Mouse (Mus musculus) limb, embryonic 13.5 days (tissue): ENCODE measurements around the gene Ipo9. TPM values are rescaled to one million over a fixed set of nuclear protein-coding genes. Genes with fewer than 3 reads are reported as not detected.

ENCODE experiments used
- ATAC-seq: fragments of 200-750 bp; cut with Nextera tagmentation; 2 replicates; pipeline ENCODE4 v1.8.0; 2017; ENCODE audit warnings: low read depth, moderate number of reproducible peaks, moderate TSS enrichment; ENCODE audit not compliant: low FRiP score
- H3K27ac ChIP-seq: fragments of 300-500 bp; sonication (generic); 2 replicates; pipeline ENCODE4 v1.5.1; 2015; ENCODE audit warnings: inconsistent platforms, mild to moderate bottlenecking, moderate library complexity
- H3K27me3 ChIP-seq: fragments of 300-500 bp; sonication (generic); 2 replicates; pipeline ENCODE4 v1.6.1; 2015; ENCODE audit warnings: mild to moderate bottlenecking, inconsistent platforms
- H3K36me3 ChIP-seq: fragments of 300-500 bp; sonication (generic); 2 replicates; pipeline ENCODE4 v1.6.1; 2015; ENCODE audit warnings: inconsistent platforms, mild to moderate bottlenecking, moderate library complexity
- H3K4me1 ChIP-seq: fragments of 300-500 bp; sonication (generic); 2 replicates; pipeline ENCODE4 v1.6.1; 2015; ENCODE audit warnings: inconsistent platforms
- H3K4me2 ChIP-seq: fragments of 300-500 bp; sonication (generic); replicated peaks from 2 replicates; pipeline ENCODE4 v1.6.1; 2015; ENCODE audit warnings: inconsistent platforms, mild to moderate bottlenecking, moderate library complexity
- H3K4me3 ChIP-seq: fragments of 300-500 bp; sonication (generic); 2 replicates; pipeline ENCODE4 v1.5.1; 2015; ENCODE audit warnings: moderate library complexity, mild to moderate bottlenecking, inconsistent platforms
- H3K9ac ChIP-seq: fragments of 300-500 bp; sonication (generic); 2 replicates; pipeline ENCODE4 v1.6.1; 2015; ENCODE audit warnings: mild to moderate bottlenecking, inconsistent platforms
- H3K9me3 ChIP-seq: fragments of 300-500 bp; sonication (generic); 2 replicates; pipeline ENCODE4 v1.6.1; 2016; ENCODE audit warnings: inconsistent platforms
- WGBS: fragments of 180-500 bp; shearing (Covaris S2); methylation state at CpG from one replicate; pipeline ENCODE4 v1.1.7; 2015; 5-methylcytosine and 5-hydroxymethylcytosine counted together
- polyA plus RNA-seq: library from polyadenylated mRNA; unstranded; fragments of >200 nt; fragmentation: Nextera tagmentation; extraction: Ambion mirVana; gene quantifications from 2 replicates; pipeline ENCODE4 v1.2.1, GENCODE M21; 2015

Ipo9 gene
- 155 and 156 TPM in 2 replicates for polyA plus RNA-seq

DNA sequence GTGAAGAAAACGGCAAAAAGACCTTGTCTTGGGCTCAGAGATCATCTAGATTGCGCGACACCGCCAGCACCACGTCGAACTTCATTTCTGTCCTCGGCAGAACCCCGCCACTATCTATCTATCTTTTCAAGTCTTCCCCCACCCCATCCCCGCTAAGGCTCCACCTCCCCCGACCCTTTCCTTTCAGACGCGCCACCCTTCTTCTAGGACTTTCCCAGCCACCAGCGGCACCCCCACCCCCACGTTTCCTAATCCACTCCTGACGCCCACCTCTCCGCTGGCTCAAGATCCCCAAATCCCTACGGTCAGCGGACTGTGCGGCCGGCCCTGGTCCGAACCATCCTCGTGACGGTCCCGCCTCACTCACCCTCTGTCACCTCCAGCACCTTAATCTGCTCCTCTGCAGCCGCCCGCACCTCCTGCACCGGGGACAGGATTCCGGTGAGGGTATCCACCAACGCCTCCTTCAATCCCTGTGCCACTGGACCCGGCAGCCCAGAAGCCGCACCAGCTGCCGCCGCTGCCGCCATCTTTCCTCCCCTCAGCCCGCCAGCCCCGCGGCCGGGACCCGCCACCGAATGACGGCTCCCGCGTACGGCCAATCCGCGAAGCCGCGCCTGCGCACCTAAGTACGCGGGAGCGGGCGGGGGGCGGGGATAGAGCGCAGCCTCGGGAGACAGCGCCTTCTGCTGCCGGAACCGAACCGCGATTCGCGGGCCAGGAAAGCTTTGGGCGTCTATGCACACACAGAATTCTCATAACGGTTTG is at the start of gene Ipo9:
TSS of gene Ipo9 (minus strand) at position 599 of the 768 bp plus-strand sequence.
- WGBS, result under 1% methylated on average over 65 of the region's 65 CpGs
- Histone ChIP-seq H3K4me3 (peak within 1 kb of the TSS; percentile 92), H3K27ac (peak within 1 kb of the TSS; percentile 88), H3K4me2 (peak within 1 kb of the TSS; percentile 71), H3K27me3 (no peaks in the 10 kb centered on the region), H3K36me3 (peaks cover 16% of the 10 kb centered on the region), H3K9me3 (no peaks in the 10 kb centered on the region), H3K4me1 (peaks cover 43% of the 10 kb centered on the region), H3K9ac (peak within 1 kb of the TSS; percentile 94)
- ATAC-seq, result peak; percentile 94

DNA sequence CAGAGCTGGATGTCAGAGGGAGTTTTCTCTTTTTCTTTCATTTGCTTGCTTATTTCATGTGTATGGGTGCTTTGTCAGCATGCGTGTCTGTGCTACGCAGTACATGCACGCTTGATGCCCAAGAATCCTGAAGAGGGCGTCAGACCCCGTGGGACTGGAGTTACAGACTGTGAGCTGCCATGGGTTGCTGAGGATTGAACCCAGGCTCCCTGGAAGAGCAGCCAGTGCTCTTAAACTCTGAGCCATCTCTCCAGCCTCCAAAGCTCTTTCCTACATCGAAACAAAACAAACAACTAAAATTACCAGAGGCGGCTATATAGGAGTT is 45.2 kb upstream of the Ipo9 start:
- peaks cover 16% of the 10 kb centered on the region for H3K36me3 ChIP-seq
- ATAC-seq, result no peak
- H3K9ac ChIP-seq, result no peak overlapping the region
- no peaks in the 10 kb centered on the region for H3K9me3 ChIP-seq
- H3K27me3 ChIP-seq, result no peaks in the 10 kb centered on the region
- no peak overlapping the region for H3K4me2 ChIP-seq
- no peak overlapping the region for H3K4me3 ChIP-seq
- H3K4me1 ChIP-seq, result peaks cover 19% of the 10 kb centered on the region
- H3K27ac ChIP-seq, result no peak overlapping the region
- 83% methylated on average over 7 of the region's 7 CpGs for WGBS

DNA sequence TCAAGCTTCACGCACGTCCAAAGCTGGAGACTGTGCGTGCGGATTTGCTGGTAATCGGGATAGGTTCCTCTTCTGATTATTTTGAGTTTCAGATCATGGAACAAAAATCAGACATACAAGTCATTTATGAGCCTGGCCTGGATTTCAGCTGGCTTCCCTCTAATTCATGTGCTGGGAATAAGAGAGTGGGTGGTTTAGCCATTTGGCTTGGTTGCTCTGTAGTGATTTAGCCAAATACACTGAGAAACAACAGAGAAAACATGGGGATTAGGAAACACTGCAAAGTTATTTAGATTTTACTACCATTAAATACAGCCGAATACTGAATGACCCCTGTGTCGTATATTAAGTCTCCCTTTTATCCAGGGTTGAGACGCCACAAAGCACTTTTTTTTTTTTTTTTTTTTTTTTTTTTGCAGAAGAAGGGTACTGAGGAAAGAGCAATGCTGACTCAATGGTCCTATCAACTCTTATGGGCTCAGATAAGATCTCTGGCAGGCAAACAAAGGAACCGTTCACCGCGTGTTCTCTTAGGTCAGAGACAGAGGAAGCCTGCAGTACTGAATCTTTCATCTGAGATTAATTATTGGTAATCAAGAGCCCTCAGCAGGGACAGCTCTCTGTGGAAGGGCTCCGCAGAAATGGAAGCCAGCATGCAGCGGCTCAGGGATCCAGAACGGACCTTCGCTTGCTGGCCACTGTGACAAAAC is 44.7 kb upstream of the Ipo9 start:
- no peak overlapping the region for H3K27ac ChIP-seq
- peaks cover 19% of the 10 kb centered on the region for H3K4me1 ChIP-seq
- ATAC-seq, result no peak
- peaks cover 21% of the 10 kb centered on the region for H3K36me3 ChIP-seq
- no peak overlapping the region for H3K4me2 ChIP-seq
- no peaks in the 10 kb centered on the region for H3K27me3 ChIP-seq
- WGBS, result 55% methylated on average over 15 of the region's 15 CpGs
- no peaks in the 10 kb centered on the region for H3K9me3 ChIP-seq
- no peak overlapping the region for H3K4me3 ChIP-seq
- H3K9ac ChIP-seq, result no peak overlapping the region

DNA sequence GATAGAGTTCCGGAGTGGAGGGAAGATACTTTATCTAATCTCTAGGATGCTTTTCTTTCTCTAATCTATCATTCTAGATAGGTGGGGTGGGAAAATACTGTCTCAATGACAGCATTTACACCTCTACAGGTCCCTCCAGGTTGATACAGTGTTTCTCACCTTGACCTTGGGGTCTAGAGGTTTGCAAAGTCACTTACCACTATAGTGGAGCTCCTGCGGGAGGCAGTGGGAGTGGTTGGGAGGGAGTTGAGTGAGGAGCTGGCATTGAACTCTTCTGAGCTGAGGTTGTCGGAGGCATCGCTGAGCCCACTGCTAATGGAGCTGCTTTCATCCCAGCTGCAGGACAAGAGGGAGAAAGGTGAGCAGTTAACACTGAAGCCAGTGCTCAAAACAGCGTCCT is 42.2 kb upstream of the Ipo9 start:
- peaks cover 12% of the 10 kb centered on the region; the same call in 1 of the 2 replicates for H3K4me1 ChIP-seq
- no peak overlapping the region for H3K4me3 ChIP-seq
- H3K36me3 ChIP-seq, result peaks cover 43% of the 10 kb centered on the region
- H3K27ac ChIP-seq, result no peak overlapping the region
- no peak overlapping the region for H3K9ac ChIP-seq
- no peaks in the 10 kb centered on the region for H3K27me3 ChIP-seq
- H3K9me3 ChIP-seq, result no peaks in the 10 kb centered on the region
- 56% methylated on average over 5 of the region's 5 CpGs for WGBS
- H3K4me2 ChIP-seq, result no peak overlapping the region
- ATAC-seq, result no peak

DNA sequence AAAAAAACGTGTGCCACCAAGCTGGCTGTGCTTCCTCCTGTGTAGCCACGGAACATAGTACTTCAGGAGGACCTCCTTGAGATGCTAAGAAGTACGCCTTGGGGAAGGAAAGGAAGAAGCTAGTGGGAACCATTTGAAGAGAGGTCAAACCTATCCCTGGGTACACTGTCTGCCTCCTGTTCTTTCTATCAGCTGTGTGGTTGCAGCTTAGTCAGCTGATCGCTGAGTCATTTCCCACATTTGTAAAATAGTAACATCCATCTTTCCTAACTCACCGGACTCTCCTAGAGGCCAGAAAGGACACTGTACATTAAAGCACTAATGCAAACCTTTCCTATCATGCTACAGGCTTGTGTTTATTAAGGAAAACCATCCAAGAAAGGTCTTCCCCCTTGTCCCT is 41.4 kb upstream of the Ipo9 start:
- no peak overlapping the region for H3K27ac ChIP-seq
- peaks cover 51% of the 10 kb centered on the region for H3K36me3 ChIP-seq
- H3K4me2 ChIP-seq, result no peak overlapping the region
- no peak overlapping the region for H3K4me3 ChIP-seq
- no peaks in the 10 kb centered on the region for H3K9me3 ChIP-seq
- no peak for ATAC-seq
- H3K4me1 ChIP-seq, result peaks cover 12% of the 10 kb centered on the region; the same call in 1 of the 2 replicates
- H3K27me3 ChIP-seq, result no peaks in the 10 kb centered on the region
- 77% methylated on average over 5 of the region's 5 CpGs for WGBS
- H3K9ac ChIP-seq, result no peak overlapping the region

DNA sequence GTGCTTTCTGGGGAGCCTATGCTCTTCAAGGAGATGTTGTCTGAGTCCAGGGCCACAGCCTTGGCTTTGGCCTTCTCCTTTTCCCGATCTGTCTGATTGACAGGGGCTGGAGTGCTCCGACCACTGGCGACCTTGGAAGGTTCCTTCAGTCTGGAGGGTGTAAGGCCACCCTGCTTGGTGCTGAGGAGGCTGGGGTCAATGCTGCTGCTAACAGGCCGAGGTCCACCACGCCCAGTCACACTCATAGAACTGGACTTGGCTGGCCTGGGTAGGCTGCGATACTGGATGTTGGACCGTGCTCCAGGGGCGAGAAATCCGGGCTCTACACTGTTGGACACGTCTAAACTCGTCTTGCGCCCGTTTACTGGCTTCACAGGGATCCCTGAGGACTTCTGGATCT is 40.2 kb upstream of the Ipo9 start:
- no peak overlapping the region for H3K27ac ChIP-seq
- H3K4me1 ChIP-seq, result peaks cover 11% of the 10 kb centered on the region; the same call in 1 of the 2 replicates
- H3K4me3 ChIP-seq, result no peak overlapping the region
- no peak; the same call in 1 of the 2 replicates for ATAC-seq
- no peaks in the 10 kb centered on the region for H3K27me3 ChIP-seq
- WGBS, result 93% methylated on average over 13 of the region's 13 CpGs
- H3K36me3 ChIP-seq, result peaks cover 63% of the 10 kb centered on the region
- H3K9me3 ChIP-seq, result no peaks in the 10 kb centered on the region
- H3K4me2 ChIP-seq, result no peak overlapping the region
- no peak overlapping the region for H3K9ac ChIP-seq

DNA sequence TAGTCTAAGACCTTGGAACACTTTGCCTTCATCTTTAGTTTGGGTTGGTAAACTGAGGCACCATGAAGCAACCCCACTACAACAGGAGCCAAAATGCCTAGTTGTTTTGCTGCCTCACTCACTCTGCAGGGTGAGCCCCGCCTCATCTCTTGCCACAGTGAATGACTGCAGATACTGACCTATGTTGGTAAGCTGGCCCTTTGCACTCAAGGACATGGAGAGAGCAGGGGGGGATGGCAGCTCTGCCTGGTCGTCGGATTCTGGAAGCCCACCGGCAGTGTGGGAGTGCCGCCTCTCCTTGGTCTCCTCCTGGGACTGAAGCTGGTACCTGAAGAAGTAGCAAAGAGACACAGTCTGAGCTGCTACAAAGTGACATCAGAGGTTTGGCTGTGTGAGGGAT is 37.2 kb upstream of the Ipo9 start:
- Histone ChIP-seq H3K4me3 (no peak overlapping the region), H3K36me3 (peaks cover 89% of the 10 kb centered on the region), H3K27ac (no peak overlapping the region), H3K9ac (no peak overlapping the region), H3K4me2 (no peak overlapping the region), H3K4me1 (peaks cover 7% of the 10 kb centered on the region), H3K27me3 (no peaks in the 10 kb centered on the region), H3K9me3 (no peaks in the 10 kb centered on the region)
- ATAC-seq, result no peak
- WGBS, result 85% methylated on average over 5 of the region's 5 CpGs

DNA sequence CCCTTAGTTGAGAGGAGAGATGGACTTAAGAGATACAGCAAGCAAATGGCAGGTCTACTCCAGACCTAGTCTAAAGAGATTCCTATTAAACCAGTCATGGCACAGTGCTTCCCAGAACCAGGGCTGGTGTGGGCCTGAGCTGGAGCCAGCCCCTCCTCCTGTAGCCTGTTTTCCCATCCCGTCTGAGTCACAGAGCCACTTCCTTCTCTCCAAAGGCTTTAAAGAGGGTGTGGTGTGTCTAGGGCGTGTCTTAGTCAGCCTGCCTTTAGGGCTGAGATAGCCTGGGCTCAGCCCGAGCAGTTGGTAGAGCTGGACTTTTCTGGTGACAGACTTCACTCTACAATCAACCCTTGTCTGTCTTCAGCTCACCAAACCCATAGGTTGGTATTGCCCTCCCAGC is 36.6 kb upstream of the Ipo9 start:
- Histone ChIP-seq H3K27ac (no peak overlapping the region), H3K4me2 (no peak overlapping the region), H3K9me3 (no peaks in the 10 kb centered on the region), H3K9ac (no peak overlapping the region), H3K36me3 (peaks cover 87% of the 10 kb centered on the region), H3K4me1 (peaks cover 9% of the 10 kb centered on the region; the same call in 1 of the 2 replicates), H3K27me3 (no peaks in the 10 kb centered on the region), H3K4me3 (no peak overlapping the region)
- 68% methylated on average over 3 of the region's 3 CpGs for WGBS
- ATAC-seq, result no peak

DNA sequence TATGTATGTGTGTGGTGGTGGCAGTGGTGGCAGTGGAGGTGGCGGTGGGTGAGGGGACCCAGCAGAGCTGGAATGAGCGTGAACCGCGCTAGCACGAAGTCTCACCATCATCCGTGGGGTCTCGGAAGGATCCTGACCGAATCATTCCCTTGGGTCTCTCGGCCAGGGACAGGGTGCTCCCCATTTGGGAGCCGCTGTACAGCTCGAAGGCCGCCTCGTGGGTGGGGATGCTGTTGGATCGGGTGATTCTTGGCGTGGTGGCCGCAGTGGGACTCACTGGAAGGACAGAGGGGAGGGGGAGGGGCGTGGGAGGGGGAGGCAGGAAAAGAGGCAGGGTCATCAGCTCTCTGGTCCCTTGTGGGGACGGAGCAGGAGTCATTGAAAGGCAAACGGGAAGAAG is 35.4 kb upstream of the Ipo9 start:
- no peak for ATAC-seq
- 91% methylated on average over 19 of the region's 19 CpGs for WGBS
- no peaks in the 10 kb centered on the region for H3K9me3 ChIP-seq
- H3K9ac ChIP-seq, result no peak overlapping the region
- H3K4me1 ChIP-seq, result peaks cover 9% of the 10 kb centered on the region; the same call in 1 of the 2 replicates
- H3K36me3 ChIP-seq, result peaks cover 75% of the 10 kb centered on the region
- H3K27ac ChIP-seq, result no peak overlapping the region
- no peak overlapping the region for H3K4me2 ChIP-seq
- no peak overlapping the region for H3K4me3 ChIP-seq
- no peaks in the 10 kb centered on the region for H3K27me3 ChIP-seq

DNA sequence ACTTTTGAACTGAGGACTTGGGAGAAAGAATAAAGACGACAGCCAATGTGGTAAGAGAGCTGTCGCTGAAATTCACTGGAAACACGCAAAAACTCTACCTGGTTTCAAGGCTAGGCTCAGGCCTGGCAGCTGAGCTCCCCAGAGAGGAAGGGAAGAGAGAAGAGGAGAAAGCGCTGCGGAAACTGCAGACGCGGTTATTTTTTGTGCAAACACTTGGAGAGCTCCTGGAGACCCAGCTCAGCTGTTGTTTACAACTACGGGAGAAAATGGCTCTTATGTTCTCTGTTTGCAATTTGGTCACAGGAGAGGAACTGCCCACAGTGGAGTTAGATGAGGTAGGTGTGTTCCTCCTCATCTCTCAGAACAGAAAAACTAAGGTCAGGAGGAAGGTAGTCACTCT is 32.4 kb upstream of the Ipo9 start:
- Histone ChIP-seq H3K9ac (no peak overlapping the region), H3K27me3 (no peaks in the 10 kb centered on the region), H3K27ac (no peak overlapping the region), H3K4me1 (peaks cover 9% of the 10 kb centered on the region; the same call in 1 of the 2 replicates), H3K4me2 (no peak overlapping the region), H3K4me3 (no peak overlapping the region), H3K36me3 (peaks cover 79% of the 10 kb centered on the region), H3K9me3 (no peaks in the 10 kb centered on the region)
- no peak for ATAC-seq
- WGBS, result 66% methylated on average over 8 of the region's 8 CpGs

DNA sequence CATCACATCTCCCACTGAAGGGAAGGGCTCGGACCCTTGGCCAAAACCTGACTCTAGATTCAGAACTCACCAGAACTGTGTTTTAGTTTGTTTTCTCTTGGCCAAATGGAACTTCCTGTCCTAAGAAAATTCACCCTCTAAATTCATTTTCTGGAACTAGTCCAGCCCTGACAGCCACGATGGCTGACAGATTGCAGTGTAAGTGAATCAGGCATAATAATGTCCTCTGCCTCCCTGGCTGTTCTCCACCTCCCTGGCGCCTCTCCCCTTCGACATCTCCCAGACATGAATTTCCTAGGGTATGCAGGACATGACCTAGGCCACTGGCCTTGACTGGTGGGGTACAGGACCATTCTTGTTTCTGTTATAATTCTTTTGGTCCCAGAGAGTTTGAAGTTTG is 32.0 kb upstream of the Ipo9 start:
- H3K4me1 ChIP-seq, result peaks cover 9% of the 10 kb centered on the region; the same call in 1 of the 2 replicates
- no peak for ATAC-seq
- H3K9ac ChIP-seq, result no peak overlapping the region
- 78% methylated on average over 4 of the region's 4 CpGs for WGBS
- no peaks in the 10 kb centered on the region for H3K27me3 ChIP-seq
- H3K4me2 ChIP-seq, result no peak overlapping the region
- no peak overlapping the region for H3K4me3 ChIP-seq
- H3K9me3 ChIP-seq, result no peaks in the 10 kb centered on the region
- H3K36me3 ChIP-seq, result peaks cover 79% of the 10 kb centered on the region
- H3K27ac ChIP-seq, result no peak overlapping the region

DNA sequence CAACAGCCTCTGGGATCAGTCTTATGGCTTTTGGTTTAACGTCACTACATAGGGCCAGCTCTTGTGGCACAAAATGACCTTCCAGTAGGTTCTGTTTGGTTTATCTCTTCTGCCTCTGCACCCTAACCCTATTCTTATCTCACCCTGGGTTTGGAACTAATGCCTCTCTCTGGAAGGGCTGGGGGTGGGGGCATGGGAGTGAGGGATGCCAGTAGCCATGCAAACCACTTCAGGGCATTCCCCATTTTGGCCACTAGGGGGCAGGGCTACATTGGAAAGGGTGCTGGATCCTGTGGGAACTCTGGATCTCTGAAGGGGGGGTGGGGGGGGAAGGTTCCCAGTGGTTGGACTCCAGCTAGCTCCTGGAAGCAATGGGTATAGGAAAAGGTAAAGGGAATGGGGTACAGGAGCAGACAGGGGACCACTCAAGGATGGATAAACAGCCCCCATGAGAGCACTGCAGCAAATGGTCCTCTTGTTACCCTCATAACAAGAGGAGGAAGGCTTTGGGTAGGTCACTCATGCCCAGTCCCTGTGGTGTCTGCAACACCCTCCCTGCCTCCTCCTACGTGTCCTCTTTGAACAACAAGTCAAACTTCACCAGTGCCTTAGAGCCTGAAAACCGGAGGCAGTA is 30.9 kb upstream of the Ipo9 start:
- ATAC-seq, result no peak
- Histone ChIP-seq H3K4me1 (peaks cover 9% of the 10 kb centered on the region; the same call in 1 of the 2 replicates), H3K4me3 (no peak overlapping the region), H3K27ac (no peak overlapping the region), H3K9ac (no peak overlapping the region), H3K27me3 (no peaks in the 10 kb centered on the region), H3K9me3 (no peaks in the 10 kb centered on the region), H3K36me3 (peaks cover 79% of the 10 kb centered on the region), H3K4me2 (no peak overlapping the region)
- 81% methylated on average over 3 of the region's 3 CpGs for WGBS
